Mouse (Mus musculus) MEL-GATA-1-ER (cell line): ENCODE measurements at regions not wholly inside any gene's neighbourhood (a gene's known extent, or its start where the extent isn't known, plus 50 kb on each side); places are given as distances from the start of the nearest gene placed in this dataset.
"Not testable (repeated sequence)": the region's sequence is repeated elsewhere in the genome, so short reads cannot be mapped to it uniquely, and the experiment has no call there.

Experiments
- DNase-seq: peaks from one replicate; pipeline ENCODE4 v3.0.0-alpha.2; 2012; ENCODE audit warnings: low read depth; ENCODE audit errors: extremely low read depth

DNA sequence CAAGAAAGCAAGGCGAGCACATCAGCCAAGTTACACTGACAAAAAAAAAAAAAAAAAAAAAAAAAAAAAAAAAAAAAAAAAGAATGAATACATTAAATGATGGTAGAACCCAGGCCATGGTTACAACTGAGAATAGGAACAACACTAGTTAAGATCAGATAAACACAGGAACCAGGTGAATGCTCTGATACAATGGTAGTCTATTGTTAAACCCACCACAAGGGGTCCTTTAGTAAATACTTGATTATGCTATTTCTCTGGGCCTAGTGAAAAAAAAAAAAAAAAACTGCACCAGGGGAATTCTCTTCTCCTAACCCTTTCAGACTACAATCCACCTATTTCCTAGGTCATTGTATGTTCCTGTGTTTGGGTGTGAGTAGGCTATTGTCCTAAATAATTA, 2289.7 kb downstream of the Cntnap5b start:
- no peak for DNase-seq

DNA sequence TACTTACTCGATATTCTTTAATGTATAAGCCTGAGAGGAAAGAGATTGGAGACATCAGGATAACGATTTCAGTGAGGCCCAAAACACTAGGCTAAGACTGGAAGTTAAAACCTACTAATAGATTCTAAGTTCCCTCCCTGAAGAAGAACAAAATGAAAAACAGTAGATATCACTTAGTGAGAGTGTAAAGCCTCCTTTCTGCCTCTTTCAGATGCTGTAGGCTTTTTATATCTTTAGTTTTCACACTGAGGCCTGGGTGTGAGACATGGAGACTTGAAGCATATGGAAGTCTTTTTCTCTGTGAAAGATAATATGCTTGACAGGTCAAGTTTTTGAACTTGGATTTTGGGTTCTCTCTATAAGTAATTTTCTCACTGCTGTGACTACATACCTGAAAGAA, 2333.1 kb downstream of the Cntnap5b start:
- DNase-seq, result no peak

DNA sequence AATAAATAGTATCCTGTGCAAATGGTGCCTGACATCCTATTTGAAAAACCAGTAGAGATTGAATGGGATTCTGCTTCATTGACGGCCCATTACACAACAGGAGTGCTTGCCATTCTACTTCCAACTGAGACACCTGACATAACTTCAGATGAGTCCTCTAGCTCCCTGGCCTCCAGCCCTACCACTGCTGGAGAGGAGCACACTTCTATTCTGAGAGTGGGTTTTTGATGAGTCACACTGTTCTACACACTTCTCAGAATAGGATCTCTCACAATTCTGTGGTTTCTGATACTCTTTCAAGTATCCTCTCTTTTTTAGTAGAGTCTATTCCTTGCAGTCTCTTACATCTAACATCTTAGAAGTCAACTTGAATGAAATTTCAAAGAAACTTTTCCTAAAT, 2366.5 kb downstream of the Cntnap5b start:
- DNase-seq, result no peak

DNA sequence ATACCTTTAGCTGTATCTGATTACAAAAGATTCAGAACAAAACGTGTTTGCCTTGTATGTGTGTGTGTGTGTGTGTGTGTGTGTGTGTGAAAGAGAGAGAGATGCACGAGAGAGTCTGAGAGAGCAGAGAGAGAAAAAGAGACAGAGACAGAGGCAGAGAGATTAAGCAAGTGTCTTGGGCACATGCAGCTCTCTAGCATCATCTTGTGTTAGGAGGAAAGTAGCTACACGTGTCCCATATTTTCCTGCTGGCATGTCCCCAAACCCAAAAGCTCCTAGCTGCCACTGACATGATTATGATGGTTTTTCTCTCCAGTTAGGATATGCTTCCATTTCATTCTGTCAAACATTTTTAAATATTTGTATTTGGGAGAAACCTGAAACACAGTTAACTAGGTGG, 2373.8 kb downstream of the Cntnap5b start:
- DNase-seq, result no peak

DNA sequence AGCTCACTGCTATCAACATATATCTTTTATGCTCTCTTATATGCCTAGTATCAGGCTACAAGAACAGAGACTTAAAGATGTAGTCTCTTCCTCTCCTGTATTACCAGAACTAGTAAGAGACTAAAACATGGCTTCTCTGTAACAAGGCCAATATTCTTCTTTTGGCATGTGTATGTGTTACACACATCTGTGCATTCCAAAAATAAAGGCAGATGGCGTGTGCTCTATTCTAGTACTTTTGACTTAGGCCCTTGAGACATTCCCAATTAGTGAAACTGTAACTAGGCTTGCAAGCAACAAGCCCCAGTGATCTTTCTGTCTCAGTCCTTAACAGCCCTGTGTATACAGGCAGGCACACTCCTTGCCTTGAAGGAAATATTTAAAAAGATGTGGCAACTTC, 2394.1 kb downstream of the Cntnap5b start:
- no peak for DNase-seq

DNA sequence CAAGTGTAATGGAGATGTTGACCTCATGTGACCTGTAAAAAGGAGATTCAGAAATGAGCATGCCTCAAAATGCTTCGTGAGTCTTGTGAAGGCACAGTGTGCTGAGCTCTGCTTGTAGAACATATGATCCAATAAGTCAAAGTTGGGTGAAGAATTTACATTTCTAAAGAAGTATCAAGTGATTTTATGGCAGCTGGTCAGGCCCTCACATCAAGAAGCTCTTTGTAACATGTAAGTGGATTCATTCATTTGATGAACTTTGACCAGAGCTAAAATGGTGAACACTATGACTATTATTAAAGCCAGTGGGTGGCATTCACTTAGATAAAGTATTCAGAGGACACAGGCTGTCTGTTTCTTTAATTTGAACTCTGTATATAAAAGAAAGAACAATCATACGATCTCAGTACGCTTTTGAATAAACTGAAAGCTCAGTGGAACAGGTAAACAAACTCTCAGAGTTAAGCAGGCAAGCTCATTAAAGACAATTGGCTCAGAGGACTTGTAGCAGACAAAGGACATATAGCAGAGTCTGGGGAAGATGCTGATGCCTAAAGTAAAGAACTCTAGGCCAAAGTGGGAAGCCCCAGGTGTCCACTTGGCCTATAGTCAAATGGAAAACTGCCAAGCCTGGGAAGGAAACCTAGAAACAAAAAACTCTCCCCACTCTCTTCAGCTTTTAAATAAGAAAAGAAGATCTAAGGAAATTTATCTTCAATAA, 2398.2 kb downstream of the Cntnap5b start:
- no peak for DNase-seq

DNA sequence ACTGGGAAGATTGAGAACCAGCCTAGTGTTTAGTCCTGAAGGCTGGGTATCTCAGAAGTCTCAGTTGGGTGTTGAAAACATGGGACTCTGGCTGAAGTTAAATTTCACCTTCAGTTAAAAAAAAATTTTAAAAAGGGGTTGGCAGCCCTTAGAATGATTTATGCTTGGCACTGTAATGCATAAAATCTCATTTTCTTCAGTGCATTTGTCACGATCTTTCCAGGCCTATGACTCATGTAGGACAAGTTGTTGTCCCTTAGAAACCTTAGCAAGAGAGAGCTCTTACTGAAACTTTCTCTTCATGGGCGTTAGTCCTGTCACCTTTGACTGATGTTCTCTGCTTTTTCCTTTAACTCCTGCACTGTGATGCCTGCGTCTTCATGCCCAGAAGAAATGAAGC, 2413.4 kb downstream of the Cntnap5b start:
- no peak for DNase-seq

DNA sequence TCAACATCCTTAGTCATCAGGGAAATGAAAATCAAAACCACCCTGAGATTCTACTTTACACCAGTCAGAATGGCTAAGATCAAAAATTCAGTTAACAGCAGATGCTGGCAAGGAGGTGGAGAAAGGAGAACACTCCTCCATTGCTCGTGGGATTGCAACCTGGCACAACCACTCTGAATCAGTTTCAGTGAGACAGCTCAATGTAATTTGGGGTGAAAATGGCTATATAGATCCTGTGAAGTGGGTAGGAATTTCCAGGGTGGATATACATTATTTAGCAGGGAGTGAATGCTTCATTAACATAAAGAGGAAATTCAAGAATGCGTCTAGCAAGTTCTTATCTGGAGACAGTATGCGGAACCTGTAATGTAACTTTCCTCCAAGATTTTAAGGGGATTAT, 2462.9 kb downstream of the Cntnap5b start:
- DNase-seq, result no peak

DNA sequence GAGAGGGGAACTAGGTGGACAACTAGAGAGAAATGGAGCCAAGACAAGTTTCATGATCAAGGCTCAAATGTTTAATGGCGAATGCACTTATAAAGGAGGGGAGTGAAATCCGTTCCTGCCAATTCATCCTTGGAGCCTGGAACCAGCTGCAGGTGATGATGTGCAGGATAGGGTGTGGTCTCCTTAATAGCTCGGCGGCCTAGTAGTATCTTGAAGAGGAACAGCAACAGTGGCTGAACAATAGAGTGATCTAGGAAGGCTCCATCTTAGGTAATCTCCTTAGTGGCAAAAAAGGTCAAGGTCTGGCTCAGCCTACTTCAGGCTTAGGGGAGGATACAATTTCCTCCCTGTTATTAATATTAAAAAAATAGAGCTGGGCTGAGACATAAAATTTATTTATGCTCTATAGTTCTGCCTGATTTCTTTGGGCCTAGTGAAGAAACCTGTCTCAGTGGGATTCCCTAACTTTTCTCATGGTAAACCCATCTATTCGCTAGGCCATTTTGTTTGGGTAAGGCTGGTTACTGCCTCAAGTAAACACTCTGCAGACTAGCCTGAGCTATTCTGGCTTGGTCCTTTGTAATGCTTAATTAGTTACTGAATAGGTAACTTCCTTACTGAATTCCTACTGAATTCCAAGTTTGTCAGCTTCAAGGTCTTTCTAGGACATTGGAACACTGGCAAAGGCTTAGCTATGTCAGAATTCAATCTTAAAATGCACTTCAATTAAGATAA, 2490.7 kb downstream of the Cntnap5b start:
- DNase-seq, result not testable (repeated sequence)

DNA sequence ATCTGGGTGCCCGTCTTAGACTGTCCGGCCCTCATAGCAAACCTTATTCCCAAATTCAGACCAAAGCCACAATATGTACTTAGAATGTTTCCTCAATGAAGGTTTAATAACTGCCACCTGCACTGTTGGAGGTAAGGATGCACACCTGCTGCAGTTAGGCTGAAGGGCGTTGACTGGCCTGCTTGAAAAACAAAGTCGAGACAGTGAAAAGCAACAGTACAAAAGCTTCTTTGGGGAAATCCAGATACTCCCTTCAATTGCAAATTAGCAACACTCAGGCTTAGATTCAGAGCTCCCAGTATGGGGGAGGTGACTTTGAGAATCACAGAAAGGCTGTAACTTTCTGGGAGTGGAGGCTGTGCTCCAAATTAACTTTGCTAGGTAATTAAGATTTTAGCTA, 2491.9 kb downstream of the Cntnap5b start:
- DNase-seq, result not testable (repeated sequence)

DNA sequence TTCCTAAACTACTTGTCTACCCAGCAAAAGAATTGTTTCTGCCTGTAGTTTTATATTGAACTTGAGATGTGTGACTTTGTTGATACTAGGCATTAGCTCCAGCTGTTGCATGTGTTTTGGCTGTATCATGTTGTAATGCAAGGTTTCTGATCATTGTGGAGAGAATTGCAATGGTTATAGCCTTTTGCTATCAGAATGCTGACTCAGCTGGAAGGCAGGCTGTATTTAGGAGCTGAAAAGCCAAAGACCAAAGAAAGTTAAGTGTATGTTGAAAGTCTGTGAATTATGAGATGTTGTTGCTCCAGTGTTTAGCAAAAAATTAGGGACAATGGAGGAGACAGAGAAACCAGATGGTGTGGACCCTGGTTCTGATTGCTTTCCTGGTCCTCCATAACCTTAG, 2493.9 kb upstream of the Cdh20 start:
- DNase-seq, result no peak

DNA sequence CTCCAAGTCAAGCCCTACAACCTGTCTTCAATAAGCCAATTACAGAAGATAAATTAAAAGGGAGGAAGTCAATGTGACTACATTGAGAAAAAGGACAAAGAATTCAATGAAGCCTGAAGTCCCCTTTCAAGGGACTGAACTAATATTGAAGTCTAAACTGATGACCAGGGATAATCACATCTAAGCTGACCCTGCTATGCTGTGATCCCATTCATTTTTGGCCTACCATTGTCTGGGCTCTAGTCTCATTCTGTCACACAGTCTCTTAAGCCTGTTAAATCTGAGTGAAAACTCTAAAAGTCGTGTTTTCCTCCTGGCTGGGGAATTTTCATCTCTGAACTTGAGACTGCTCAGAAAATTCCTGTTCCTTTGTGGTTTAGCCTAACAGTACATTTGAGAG, 2480.0 kb upstream of the Cdh20 start:
- DNase-seq, result no peak

DNA sequence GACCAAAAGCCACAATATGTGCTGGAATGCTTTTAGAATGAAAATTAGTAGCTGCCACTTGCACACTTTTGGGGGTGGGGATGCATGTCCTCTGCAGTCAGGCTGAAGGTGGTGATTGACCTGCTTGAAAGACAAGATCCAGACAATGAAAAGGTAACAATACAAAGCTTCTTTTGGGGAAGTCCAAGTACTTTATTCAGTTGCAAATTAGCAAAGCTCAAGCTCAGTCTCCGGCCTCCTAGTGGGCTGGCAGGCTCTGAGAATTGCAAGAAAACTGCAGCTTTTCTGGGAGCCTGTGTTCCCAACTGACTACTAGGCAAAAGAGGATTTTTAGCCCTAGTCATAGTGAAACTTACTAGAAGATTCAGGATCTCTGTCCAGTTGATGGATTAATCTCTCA, 2464.8 kb upstream of the Cdh20 start:
- no peak for DNase-seq

DNA sequence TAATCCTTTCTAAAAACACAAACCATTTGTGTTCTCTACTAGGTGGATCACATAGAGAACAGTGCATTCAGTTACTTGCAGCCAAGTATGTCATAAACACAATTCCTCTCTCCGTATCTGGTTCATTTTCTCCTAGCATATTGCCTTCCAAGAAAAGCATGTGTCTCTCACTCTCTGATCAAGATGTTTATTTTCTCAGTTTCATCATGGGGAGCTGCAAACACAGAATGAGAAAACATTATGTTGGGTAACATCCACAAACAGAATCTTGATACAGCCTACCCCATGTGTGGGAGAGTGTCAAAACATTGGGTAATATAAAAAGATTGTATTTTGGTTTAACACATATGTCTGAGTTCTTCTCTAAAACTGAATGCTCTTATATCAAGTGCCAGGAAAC, 2415.2 kb upstream of the Cdh20 start:
- DNase-seq, result no peak

DNA sequence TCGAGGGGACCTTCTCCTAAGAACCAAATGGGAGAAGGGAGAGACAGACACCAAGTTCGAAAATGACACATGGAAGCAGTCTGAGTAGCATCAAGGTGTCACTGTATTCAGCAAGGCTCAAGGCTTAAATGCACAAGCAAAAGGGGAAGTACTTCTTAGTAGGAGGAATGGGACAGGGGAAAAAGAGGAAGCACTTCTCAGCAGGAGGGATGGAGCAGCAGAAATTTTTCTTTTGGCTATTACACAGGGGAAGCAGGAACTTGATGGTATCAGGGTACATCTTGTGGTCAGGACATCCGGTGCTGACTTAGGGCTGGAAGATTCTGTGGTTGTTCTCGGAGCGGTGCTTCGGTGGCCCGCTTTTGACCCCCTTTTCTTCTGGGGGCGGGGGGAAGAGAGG, 2410.4 kb upstream of the Cdh20 start:
- peak; percentile 75 for DNase-seq

DNA sequence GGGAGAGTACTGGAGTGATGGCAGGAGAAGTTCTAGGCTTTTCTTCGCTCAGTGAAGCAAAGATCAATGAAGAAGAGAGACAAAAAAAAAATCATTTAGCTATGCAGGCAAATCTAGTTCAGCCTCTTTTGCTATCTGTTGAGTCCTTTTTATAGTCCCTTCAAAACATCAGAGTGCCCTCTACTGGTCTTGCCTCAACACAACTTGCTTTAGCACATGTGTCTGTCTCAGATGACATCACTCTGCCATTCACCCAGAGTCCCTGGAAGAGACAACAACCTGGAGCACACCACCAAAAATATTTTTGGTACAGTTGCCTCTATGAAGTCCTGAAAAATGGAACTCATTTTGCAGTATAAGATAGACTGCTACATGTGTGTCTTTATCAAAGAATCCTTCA, 2389.7 kb upstream of the Cdh20 start:
- DNase-seq, result peak; percentile 7
